Mouse (Mus musculus): ENCODE results near the gene Nfyc. TPM values are rescaled to one million over a fixed set of nuclear protein-coding genes. Genes with fewer than 3 reads are reported as not detected.
A peak's percentile ranks its signal among the peaks of the same experiment; 100 is the strongest.

Nfyc gene
- 9.7 and 21.5 TPM in 2 replicates for polyA plus RNA-seq (2012)

GRCm38 (mm10) chr4:120831472-120831871 is at the start of gene Nfyc:
TSS of gene Nfyc (minus strand) at chr4:120831572.
- Histone ChIP-seq H3K9me3 (ENCODE audit: control insufficient read depth, low read length) (no peaks in the 10 kb centered on the region), H3K4me1 (ENCODE audit: control insufficient read depth) (peaks cover 14% of the 10 kb centered on the region), H3K27me3 (ENCODE audit: control insufficient read depth) (no peaks in the 10 kb centered on the region), H3K4me3 (replicated peaks) (no peak within 1 kb of the TSS), H3K36me3 (ENCODE audit: control insufficient read depth) (no peaks in the 10 kb centered on the region)
- no peak for TF ChIP-seq TAL1 (IDR thresholded peaks at IDR 0.05; ENCODE audit: low read length)
- TF ChIP-seq GATA1 (IDR thresholded peaks at IDR 0.05; ENCODE audit: low read length) = no peak

GRCm38 (mm10) chr4:120880731-120881432 is 49.5 kb upstream of the Nfyc start:
- H3K4me1 ChIP-seq (ENCODE audit: control insufficient read depth) = no peaks in the 10 kb centered on the region
- no peak overlapping the region for H3K4me3 ChIP-seq (replicated peaks)
- no peaks in the 10 kb centered on the region for H3K9me3 ChIP-seq (ENCODE audit: control insufficient read depth, low read length)
- TF ChIP-seq TAL1 (IDR thresholded peaks at IDR 0.05; ENCODE audit: low read length) = no peak
- no peak for TF ChIP-seq GATA1 (IDR thresholded peaks at IDR 0.05; ENCODE audit: low read length)
- H3K27me3 ChIP-seq (ENCODE audit: control insufficient read depth) = 0 out of 2 replicates have a peak, but pooled peaks cover 2% of the 10 kb centered on the region
- H3K36me3 ChIP-seq (ENCODE audit: control insufficient read depth) = no peaks in the 10 kb centered on the region

DNA sequence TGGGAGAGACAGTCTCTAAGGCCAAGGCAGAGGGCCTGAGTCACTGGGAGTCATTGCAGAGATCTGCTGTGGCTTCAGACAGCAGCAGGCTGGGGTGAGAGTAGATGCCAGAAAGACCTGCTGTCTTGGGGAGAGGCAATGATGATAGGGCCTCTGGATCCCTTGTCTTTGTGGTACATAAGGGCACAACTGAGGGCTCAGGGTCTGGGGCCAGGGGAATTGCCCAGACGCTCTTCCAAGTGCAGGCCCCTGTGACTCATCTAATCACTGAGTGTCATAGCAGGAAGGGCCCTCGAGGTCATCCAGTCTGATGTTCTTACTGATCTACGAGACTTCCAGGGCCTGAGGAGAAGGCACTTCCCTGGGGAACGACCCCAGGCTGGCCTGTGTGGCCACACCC is 48.0 kb upstream of the Nfyc start:
- Histone ChIP-seq H3K9me3 (ENCODE audit: control insufficient read depth, low read length) (no peaks in the 10 kb centered on the region), H3K27me3 (ENCODE audit: control insufficient read depth) (no peaks in the 10 kb centered on the region), H3K36me3 (ENCODE audit: control insufficient read depth) (no peaks in the 10 kb centered on the region), H3K4me3 (replicated peaks) (no peak overlapping the region), H3K4me1 (ENCODE audit: control insufficient read depth) (no peaks in the 10 kb centered on the region)
- TF ChIP-seq TAL1 (IDR thresholded peaks at IDR 0.05; ENCODE audit: low read length) (no peak), GATA1 (IDR thresholded peaks at IDR 0.05; ENCODE audit: low read length) (no peak)

DNA sequence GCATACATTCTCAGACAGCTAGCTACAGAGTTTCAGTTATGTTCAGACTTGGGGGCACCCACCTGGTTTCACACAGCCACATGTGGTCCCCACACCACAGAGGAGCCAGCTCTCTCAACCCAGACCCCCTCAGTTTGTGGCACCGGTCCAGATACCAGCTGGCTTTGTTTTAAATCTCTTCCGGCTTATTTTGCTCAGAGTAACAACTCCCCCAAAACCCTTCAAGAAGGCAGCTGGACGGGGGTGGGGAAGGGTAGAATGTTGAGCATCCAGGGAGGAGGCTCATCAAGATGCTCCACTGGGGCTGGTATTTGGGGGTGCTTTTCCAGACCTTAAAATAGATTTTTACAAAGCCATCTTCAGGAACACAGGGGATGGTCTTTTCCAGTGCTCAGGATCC is 47.4 kb upstream of the Nfyc start:
- no peak overlapping the region for H3K4me3 ChIP-seq (replicated peaks)
- TF ChIP-seq GATA1 (IDR thresholded peaks at IDR 0.05; ENCODE audit: low read length) = no peak
- no peak for TF ChIP-seq TAL1 (IDR thresholded peaks at IDR 0.05; ENCODE audit: low read length)
- no peaks in the 10 kb centered on the region for H3K36me3 ChIP-seq (ENCODE audit: control insufficient read depth)
- H3K9me3 ChIP-seq (ENCODE audit: control insufficient read depth, low read length) = no peaks in the 10 kb centered on the region
- H3K27me3 ChIP-seq (ENCODE audit: control insufficient read depth) = no peaks in the 10 kb centered on the region
- no peaks in the 10 kb centered on the region for H3K4me1 ChIP-seq (ENCODE audit: control insufficient read depth)

DNA sequence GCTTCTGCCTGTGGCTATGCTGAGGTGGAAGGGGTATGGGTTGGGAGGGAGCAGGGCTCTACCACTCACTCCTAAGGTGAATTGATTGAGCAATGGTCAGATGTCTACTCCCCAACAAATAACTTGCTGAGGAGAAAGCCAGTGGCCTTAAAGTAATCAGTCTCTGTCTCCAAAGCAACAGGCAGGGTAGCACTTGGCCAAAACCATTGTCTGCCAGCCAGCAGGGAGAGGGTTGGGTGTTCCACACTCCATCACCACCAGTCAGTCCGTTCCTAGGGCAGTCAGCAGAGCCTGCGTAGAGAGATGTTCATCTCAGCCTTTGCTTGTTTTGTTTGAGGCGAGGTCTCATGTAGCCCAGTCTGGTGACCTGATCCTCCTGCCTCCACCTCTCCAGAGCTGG is 44.6 kb upstream of the Nfyc start:
- H3K4me1 ChIP-seq (ENCODE audit: control insufficient read depth) = no peaks in the 10 kb centered on the region
- no peak overlapping the region for H3K4me3 ChIP-seq (replicated peaks)
- no peaks in the 10 kb centered on the region for H3K36me3 ChIP-seq (ENCODE audit: control insufficient read depth)
- H3K27me3 ChIP-seq (ENCODE audit: control insufficient read depth) = no peaks in the 10 kb centered on the region
- TF ChIP-seq GATA1 (IDR thresholded peaks at IDR 0.05; ENCODE audit: low read length) (no peak), TAL1 (IDR thresholded peaks at IDR 0.05; ENCODE audit: low read length) (no peak)
- H3K9me3 ChIP-seq (ENCODE audit: control insufficient read depth, low read length) = no peaks in the 10 kb centered on the region

GRCm38 (mm10) chr4:120870262-120870748 is 38.9 kb upstream of the Nfyc start:
- Histone ChIP-seq H3K4me3 (replicated peaks) (no peak overlapping the region), H3K36me3 (ENCODE audit: control insufficient read depth) (no peaks in the 10 kb centered on the region), H3K4me1 (ENCODE audit: control insufficient read depth) (no peaks in the 10 kb centered on the region), H3K9me3 (ENCODE audit: control insufficient read depth, low read length) (no peaks in the 10 kb centered on the region), H3K27me3 (ENCODE audit: control insufficient read depth) (peaks cover 5% of the 10 kb centered on the region; the same call in 1 of the 2 replicates)
- TF ChIP-seq TAL1 (IDR thresholded peaks at IDR 0.05; ENCODE audit: low read length) (no peak; the same call in 2 of the 3 replicates), GATA1 (IDR thresholded peaks at IDR 0.05; ENCODE audit: low read length) (no peak)

DNA sequence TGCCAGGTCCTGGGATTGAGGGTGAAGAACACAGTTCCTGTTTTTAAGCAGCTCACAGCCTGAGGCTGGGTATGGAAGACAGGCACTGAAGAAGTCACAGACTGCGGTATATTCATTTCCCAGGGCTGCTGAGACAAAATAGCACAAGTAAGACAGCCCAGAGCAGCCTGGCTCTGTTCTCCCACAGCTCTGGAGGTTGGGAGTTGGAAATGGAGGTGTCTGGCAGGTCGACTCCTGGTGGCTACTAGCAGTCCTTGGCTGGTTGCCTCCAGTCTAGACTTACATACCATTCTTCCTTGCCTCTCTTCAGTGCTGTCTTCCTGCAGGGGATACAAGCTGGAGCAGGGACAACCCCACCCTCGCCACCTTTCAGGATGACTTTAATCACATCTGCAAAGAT is 37.6 kb upstream of the Nfyc start:
- H3K4me3 ChIP-seq (replicated peaks) = no peak overlapping the region
- no peaks in the 10 kb centered on the region for H3K9me3 ChIP-seq (ENCODE audit: control insufficient read depth, low read length)
- no peak for TF ChIP-seq GATA1 (IDR thresholded peaks at IDR 0.05; ENCODE audit: low read length)
- no peak for TF ChIP-seq TAL1 (IDR thresholded peaks at IDR 0.05; ENCODE audit: low read length)
- peaks cover 6% of the 10 kb centered on the region; the same call in 1 of the 2 replicates for H3K27me3 ChIP-seq (ENCODE audit: control insufficient read depth)
- H3K36me3 ChIP-seq (ENCODE audit: control insufficient read depth) = no peaks in the 10 kb centered on the region
- H3K4me1 ChIP-seq (ENCODE audit: control insufficient read depth) = no peaks in the 10 kb centered on the region

- peaks cover 6% of the 10 kb centered on the region for H3K27me3 ChIP-seq (ENCODE audit: control insufficient read depth)
- TF ChIP-seq TAL1 (IDR thresholded peaks at IDR 0.05; ENCODE audit: low read length) (no peak), GATA1 (IDR thresholded peaks at IDR 0.05; ENCODE audit: low read length) (no peak)
- no peak overlapping the region for H3K4me3 ChIP-seq (replicated peaks)
- H3K9me3 ChIP-seq (ENCODE audit: control insufficient read depth, low read length) = no peaks in the 10 kb centered on the region
- H3K36me3 ChIP-seq (ENCODE audit: control insufficient read depth) = no peaks in the 10 kb centered on the region
- no peaks in the 10 kb centered on the region for H3K4me1 ChIP-seq (ENCODE audit: control insufficient read depth)
Observed at GRCm38 (mm10) chr4:120868246-120868645, 36.9 kb upstream of the Nfyc start.

- TF ChIP-seq GATA1 (IDR thresholded peaks at IDR 0.05; ENCODE audit: low read length) = no peak
- 0 out of 3 replicates have a peak, but pooled peaks have one; percentile 13 for TF ChIP-seq TAL1 (IDR thresholded peaks at IDR 0.05; ENCODE audit: low read length)
- Histone ChIP-seq H3K36me3 (ENCODE audit: control insufficient read depth) (no peaks in the 10 kb centered on the region), H3K27me3 (ENCODE audit: control insufficient read depth) (peaks cover 10% of the 10 kb centered on the region), H3K4me3 (replicated peaks) (no peak overlapping the region), H3K9me3 (ENCODE audit: control insufficient read depth, low read length) (no peaks in the 10 kb centered on the region), H3K4me1 (ENCODE audit: control insufficient read depth) (no peaks in the 10 kb centered on the region)
Observed at GRCm38 (mm10) chr4:120866211-120866610, 34.8 kb upstream of the Nfyc start.
